Mouse (Mus musculus): ENCODE results near the gene Rab6a. TPM values are rescaled to one million over a fixed set of nuclear protein-coding genes. Genes with fewer than 3 reads are reported as not detected.

The Rab6a gene
- polyA plus RNA-seq, 1 experiment from 2014 or later: 300 TPM

DNA sequence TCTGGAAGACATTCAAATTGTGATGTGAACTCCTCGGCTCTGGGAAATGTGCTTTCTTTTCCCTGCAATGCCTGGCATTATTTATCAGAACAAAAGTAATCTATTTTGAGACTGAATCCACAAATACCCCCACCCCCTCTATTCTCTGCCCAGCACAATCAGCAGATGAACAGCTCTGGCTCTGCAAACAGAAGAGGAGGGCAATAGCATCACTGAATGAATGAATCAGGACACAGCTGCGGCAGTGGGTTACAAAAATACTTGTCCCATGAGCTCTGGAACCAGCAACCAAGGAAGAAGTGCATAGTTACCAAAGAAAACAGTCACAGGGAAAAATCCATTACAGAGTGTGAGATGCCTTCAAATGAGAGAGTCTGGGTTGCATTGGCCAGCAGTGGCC is 28.4 kb upstream of the Rab6a start:
- Histone ChIP-seq H3K4me3 (replicated peaks; ENCODE audit: low read depth, low read length) (no peak overlapping the region), H3K36me3 (ENCODE audit: control insufficient read depth, insufficient read depth, low read length) (no peaks in the 10 kb centered on the region), H3K9ac (replicated peaks; ENCODE audit: low read length) (no peak overlapping the region), H3K27me3 (ENCODE audit: control insufficient read depth, insufficient read depth, low read length) (no peaks in the 10 kb centered on the region), H3K4me2 (ENCODE audit: low read length) (no peak overlapping the region), H3K27ac (replicated peaks; ENCODE audit: low read depth, low read length) (no peak overlapping the region), H3K9me3 (ENCODE audit: control insufficient read depth, low read length) (no peaks in the 10 kb centered on the region), H3K4me1 (ENCODE audit: control insufficient read depth, insufficient read depth, low read length) (peaks cover 5% of the 10 kb centered on the region; the same call in 1 of the 2 replicates)
- ATAC-seq (ENCODE audit: low FRiP score, low TSS enrichment) (no peak), DNase-seq (no peak)
- WGBS: 66% methylated on average over 2 of the region's 2 CpGs

DNA sequence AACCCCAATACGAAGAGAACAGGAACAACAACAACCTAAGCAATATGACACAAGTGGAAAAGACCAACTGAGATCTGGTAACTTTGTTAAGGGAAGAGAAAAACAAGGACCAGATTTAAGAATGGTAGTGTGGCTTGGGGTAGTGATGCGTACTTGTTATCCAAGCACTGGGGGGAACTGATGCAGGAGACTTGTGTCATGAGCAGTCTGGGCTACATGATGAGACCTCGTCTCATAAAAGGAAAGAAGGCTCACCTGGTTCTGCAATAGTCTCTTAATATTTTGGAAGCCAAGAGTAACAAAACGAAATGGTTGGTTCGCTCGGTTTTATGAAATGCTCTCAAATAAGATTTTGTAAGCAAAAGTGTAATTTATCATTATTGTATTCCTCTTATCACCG is 25.0 kb upstream of the Rab6a start:
- H3K4me2 ChIP-seq (ENCODE audit: low read length): peak overlapping the region; percentile 56
- 40% methylated on average over 7 of the region's 7 CpGs for WGBS
- H3K27me3 ChIP-seq (ENCODE audit: control insufficient read depth, insufficient read depth, low read length): no peaks in the 10 kb centered on the region
- H3K9ac ChIP-seq (replicated peaks; ENCODE audit: low read length): peak overlapping the region; percentile 72
- peaks cover 5% of the 10 kb centered on the region; the same call in 1 of the 2 replicates for H3K4me1 ChIP-seq (ENCODE audit: control insufficient read depth, insufficient read depth, low read length)
- no peaks in the 10 kb centered on the region for H3K36me3 ChIP-seq (ENCODE audit: control insufficient read depth, insufficient read depth, low read length)
- ATAC-seq (ENCODE audit: low FRiP score, low TSS enrichment) (no peak), DNase-seq (no peak)
- peak overlapping the region; percentile 95 for H3K27ac ChIP-seq (replicated peaks; ENCODE audit: low read depth, low read length)
- H3K9me3 ChIP-seq (ENCODE audit: control insufficient read depth, low read length): no peaks in the 10 kb centered on the region
- H3K4me3 ChIP-seq (replicated peaks; ENCODE audit: low read depth, low read length): peak overlapping the region; percentile 46

DNA sequence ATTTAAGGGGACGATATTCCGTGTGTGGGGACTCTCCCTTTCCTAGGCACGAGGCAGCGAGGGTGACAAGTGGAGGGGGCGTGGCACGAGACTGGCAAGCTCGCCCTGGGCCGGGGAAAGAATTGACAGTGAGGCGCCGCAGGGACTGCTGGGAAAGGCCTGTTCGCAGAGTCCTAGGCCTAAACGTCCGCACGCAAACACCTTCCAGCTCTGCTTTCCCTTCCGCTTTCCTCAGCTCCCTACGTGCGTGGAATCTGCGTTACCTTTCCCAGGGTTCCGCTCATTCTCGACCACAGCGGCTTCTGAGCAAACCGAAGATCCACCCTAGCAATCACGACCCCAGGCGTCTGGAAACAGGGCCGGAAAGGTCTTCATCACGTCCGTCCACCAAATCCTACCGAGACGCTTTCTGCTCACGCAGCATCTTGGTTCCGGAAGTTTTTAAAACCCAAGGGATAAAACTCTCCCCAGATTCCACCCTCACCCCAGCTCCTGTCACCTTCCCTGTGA is 24.4 kb upstream of the Rab6a start:
- ATAC-seq (ENCODE audit: low FRiP score, low TSS enrichment): peak; percentile 92
- peak; percentile 94 for DNase-seq
- H3K36me3 ChIP-seq (ENCODE audit: control insufficient read depth, insufficient read depth, low read length): no peaks in the 10 kb centered on the region
- peak overlapping the region; percentile 46 for H3K4me3 ChIP-seq (replicated peaks; ENCODE audit: low read depth, low read length)
- peak overlapping the region; percentile 95 for H3K27ac ChIP-seq (replicated peaks; ENCODE audit: low read depth, low read length)
- H3K4me1 ChIP-seq (ENCODE audit: control insufficient read depth, insufficient read depth, low read length): peaks cover 5% of the 10 kb centered on the region; the same call in 1 of the 2 replicates
- H3K9ac ChIP-seq (replicated peaks; ENCODE audit: low read length): peak overlapping the region; percentile 72
- H3K9me3 ChIP-seq (ENCODE audit: control insufficient read depth, low read length): no peaks in the 10 kb centered on the region
- H3K4me2 ChIP-seq (ENCODE audit: low read length): peak overlapping the region; percentile 56
- WGBS: under 1% methylated on average over 31 of the region's 31 CpGs
- H3K27me3 ChIP-seq (ENCODE audit: control insufficient read depth, insufficient read depth, low read length): no peaks in the 10 kb centered on the region

DNA sequence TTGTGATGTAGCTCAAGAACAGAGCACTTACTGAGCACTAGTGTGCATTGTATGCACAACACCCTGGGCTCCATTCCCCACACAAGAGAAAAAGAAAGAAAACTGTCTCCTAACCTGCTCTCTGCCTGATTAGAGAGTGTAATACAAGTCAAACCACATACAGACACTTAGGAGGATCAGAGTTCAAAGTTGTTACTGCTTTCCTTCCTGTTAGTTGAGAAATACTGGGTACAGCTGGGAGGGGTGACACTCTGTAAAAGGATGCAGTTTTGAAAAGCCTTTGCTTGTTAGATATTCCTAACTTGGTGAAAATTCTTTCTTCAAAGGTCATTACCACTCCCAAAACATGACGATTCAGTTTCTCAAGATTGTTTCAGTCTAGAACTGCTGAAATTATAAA is 17.4 kb upstream of the Rab6a start:
- Histone ChIP-seq H3K4me2 (ENCODE audit: low read length) (no peak overlapping the region), H3K9ac (replicated peaks; ENCODE audit: low read length) (no peak overlapping the region), H3K4me1 (ENCODE audit: control insufficient read depth, insufficient read depth, low read length) (peaks cover 3% of the 10 kb centered on the region; the same call in 1 of the 2 replicates), H3K36me3 (ENCODE audit: control insufficient read depth, insufficient read depth, low read length) (no peaks in the 10 kb centered on the region), H3K27me3 (ENCODE audit: control insufficient read depth, insufficient read depth, low read length) (no peaks in the 10 kb centered on the region), H3K9me3 (ENCODE audit: control insufficient read depth, low read length) (no peaks in the 10 kb centered on the region), H3K27ac (replicated peaks; ENCODE audit: low read depth, low read length) (no peak overlapping the region), H3K4me3 (replicated peaks; ENCODE audit: low read depth, low read length) (no peak overlapping the region)
- DNase-seq (no peak), ATAC-seq (ENCODE audit: low FRiP score, low TSS enrichment) (no peak)
- WGBS: 79% methylated on average over 1 of the region's 1 CpGs

- Histone ChIP-seq H3K9ac (replicated peaks; ENCODE audit: low read length) (peak overlapping the region; percentile 32), H3K27ac (replicated peaks; ENCODE audit: low read depth, low read length) (peak overlapping the region; percentile 87), H3K27me3 (ENCODE audit: control insufficient read depth, insufficient read depth, low read length) (no peaks in the 10 kb centered on the region), H3K36me3 (ENCODE audit: control insufficient read depth, insufficient read depth, low read length) (no peaks in the 10 kb centered on the region), H3K4me2 (ENCODE audit: low read length) (peak overlapping the region; percentile 52), H3K4me1 (ENCODE audit: control insufficient read depth, insufficient read depth, low read length) (peaks cover 3% of the 10 kb centered on the region; the same call in 1 of the 2 replicates), H3K4me3 (replicated peaks; ENCODE audit: low read depth, low read length) (peak overlapping the region; percentile 35), H3K9me3 (ENCODE audit: control insufficient read depth, low read length) (no peaks in the 10 kb centered on the region)
- DNase-seq (no peak), ATAC-seq (ENCODE audit: low FRiP score, low TSS enrichment) (no peak; the same call in 1 of the 2 replicates)
- WGBS: 44% methylated on average over 7 of the region's 7 CpGs
These were observed 16.7 kb upstream of the Rab6a start for GRCm38 (mm10) chr7:100590504-100590844.

DNA sequence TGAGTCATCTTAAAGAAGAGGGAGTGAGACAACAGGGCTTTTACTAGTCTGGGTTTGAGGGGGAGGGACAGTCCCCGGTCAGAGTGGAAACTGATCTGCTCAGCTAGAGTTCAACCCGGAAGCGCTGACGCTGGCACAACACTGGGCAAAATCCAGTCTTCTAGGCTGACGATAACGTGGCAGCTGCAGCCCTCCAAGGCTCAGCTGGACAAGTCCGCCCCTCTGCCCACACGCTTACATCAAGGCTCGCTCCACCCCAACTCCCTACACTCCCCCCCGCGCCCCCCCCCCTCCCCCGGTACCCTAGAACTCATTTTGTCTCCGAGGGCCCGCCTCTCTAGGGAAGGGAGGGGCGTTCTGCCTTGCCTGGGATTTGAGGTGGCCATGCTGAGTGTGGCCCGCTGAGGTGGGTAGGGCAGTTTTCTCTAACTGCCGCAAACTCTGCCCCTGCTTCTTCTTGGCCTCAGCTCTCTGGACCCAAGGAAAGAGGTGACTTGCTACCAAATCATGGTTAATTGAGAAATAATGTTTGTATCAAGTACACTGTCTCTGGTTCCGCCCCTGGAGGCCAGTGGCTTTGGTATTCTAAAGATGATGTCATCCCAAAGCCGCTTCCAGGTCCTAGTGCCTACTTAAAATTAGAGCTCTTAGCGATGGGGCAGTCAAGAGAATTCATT is 16.2 kb upstream of the Rab6a start:
- H3K36me3 ChIP-seq (ENCODE audit: control insufficient read depth, insufficient read depth, low read length): no peaks in the 10 kb centered on the region
- peak; percentile 87 for DNase-seq
- H3K27me3 ChIP-seq (ENCODE audit: control insufficient read depth, insufficient read depth, low read length): no peaks in the 10 kb centered on the region
- ATAC-seq (ENCODE audit: low FRiP score, low TSS enrichment): peak; percentile 94
- H3K9ac ChIP-seq (replicated peaks; ENCODE audit: low read length): peak overlapping the region; percentile 32
- 0% methylated on average over 20 of the region's 20 CpGs for WGBS
- H3K4me3 ChIP-seq (replicated peaks; ENCODE audit: low read depth, low read length): peak overlapping the region; percentile 35
- peak overlapping the region; percentile 52 for H3K4me2 ChIP-seq (ENCODE audit: low read length)
- H3K27ac ChIP-seq (replicated peaks; ENCODE audit: low read depth, low read length): peak overlapping the region; percentile 87
- peaks cover 3% of the 10 kb centered on the region; the same call in 1 of the 2 replicates for H3K4me1 ChIP-seq (ENCODE audit: control insufficient read depth, insufficient read depth, low read length)
- no peaks in the 10 kb centered on the region for H3K9me3 ChIP-seq (ENCODE audit: control insufficient read depth, low read length)

- Histone ChIP-seq H3K4me1 (ENCODE audit: control insufficient read depth, insufficient read depth, low read length) (peaks cover 3% of the 10 kb centered on the region; the same call in 1 of the 2 replicates), H3K9ac (replicated peaks; ENCODE audit: low read length) (peak overlapping the region; percentile 32; the same call in 1 of the 2 replicates), H3K4me3 (replicated peaks; ENCODE audit: low read depth, low read length) (peak overlapping the region; percentile 35), H3K4me2 (ENCODE audit: low read length) (peak overlapping the region; percentile 52), H3K27me3 (ENCODE audit: control insufficient read depth, insufficient read depth, low read length) (no peaks in the 10 kb centered on the region), H3K36me3 (ENCODE audit: control insufficient read depth, insufficient read depth, low read length) (no peaks in the 10 kb centered on the region), H3K27ac (replicated peaks; ENCODE audit: low read depth, low read length) (peak overlapping the region; percentile 87), H3K9me3 (ENCODE audit: control insufficient read depth, low read length) (no peaks in the 10 kb centered on the region)
- WGBS: 8% methylated on average over 2 of the region's 2 CpGs
- no peak for ATAC-seq (ENCODE audit: low FRiP score, low TSS enrichment)
- no peak for DNase-seq
These were observed 15.7 kb upstream of the Rab6a start for GRCm38 (mm10) chr7:100591522-100591852.

- H3K9me3 ChIP-seq (ENCODE audit: control insufficient read depth, low read length): no peaks in the 10 kb centered on the region
- ATAC-seq (ENCODE audit: low FRiP score, low TSS enrichment): no peak
- no peak overlapping the region for H3K4me2 ChIP-seq (ENCODE audit: low read length)
These were observed 13.9 kb upstream of the Rab6a start for GRCm38 (mm10) chr7:100593349-100593748.

GRCm38 (mm10) chr7:100600211-100600610 is 7.0 kb upstream of the Rab6a start:
- Histone ChIP-seq H3K4me3 (replicated peaks; ENCODE audit: low read depth, low read length) (no peak overlapping the region), H3K27ac (replicated peaks; ENCODE audit: low read depth, low read length) (no peak overlapping the region), H3K4me2 (ENCODE audit: low read length) (no peak overlapping the region), H3K4me1 (ENCODE audit: control insufficient read depth, insufficient read depth, low read length) (no peaks in the 10 kb centered on the region), H3K36me3 (ENCODE audit: control insufficient read depth, insufficient read depth, low read length) (no peaks in the 10 kb centered on the region), H3K27me3 (ENCODE audit: control insufficient read depth, insufficient read depth, low read length) (no peaks in the 10 kb centered on the region), H3K9me3 (ENCODE audit: control insufficient read depth, low read length) (no peaks in the 10 kb centered on the region), H3K9ac (replicated peaks; ENCODE audit: low read length) (no peak overlapping the region)
- no peak for ATAC-seq (ENCODE audit: low FRiP score, low TSS enrichment)
- no peak for DNase-seq
- WGBS: 89% methylated on average over 5 of the region's 5 CpGs

More at GRCm38 (mm10) chr7:100593349-100593748, 13.9 kb upstream of the Rab6a start:
- H3K36me3 ChIP-seq (ENCODE audit: control insufficient read depth, insufficient read depth, low read length): no peaks in the 10 kb centered on the region
- peaks cover 3% of the 10 kb centered on the region; the same call in 1 of the 2 replicates for H3K4me1 ChIP-seq (ENCODE audit: control insufficient read depth, insufficient read depth, low read length)
- no peak overlapping the region for H3K9ac ChIP-seq (replicated peaks; ENCODE audit: low read length)
- H3K27ac ChIP-seq (replicated peaks; ENCODE audit: low read depth, low read length): no peak overlapping the region
- no peak for DNase-seq
- no peaks in the 10 kb centered on the region for H3K27me3 ChIP-seq (ENCODE audit: control insufficient read depth, insufficient read depth, low read length)
- H3K4me3 ChIP-seq (replicated peaks; ENCODE audit: low read depth, low read length): no peak overlapping the region
